ENCODE assay signal across 20 mouse cellular contexts in genomic region chr3:51200311-51200710, GRCm38 (mm10). TPM values are rescaled to one million over a fixed set of nuclear protein-coding genes. Genes with fewer than 3 reads are reported as not detected.
DNase-seq lines count a peak whose midpoint lies in the region; ATAC-seq lines count a peak whose summit lies in the region.
"Had no signal": no experiment of that assay in that cellular context is flagged by ENCODE, and none has a peak within 500 bp of the region (broad histone marks: within the 10 kb centered on the region; RNA-seq: fewer than 3 reads in every experiment).

No protein-coding gene starts in this region.

- H3K9me3 ChIP-seq in kidney, embryonic 14.5 days (ENCODE audit: control insufficient read depth, low read length): peaks cover 2% of the 10 kb centered on the region; the same call in 1 of the 2 replicates
- H3K9me3 ChIP-seq: embryonic facial prominence, embryonic 15.5 days; forebrain, embryonic 15.5 days; heart, embryonic 10.5 days; hindbrain, embryonic 15.5 days had no signal

- no peak overlapping the region for H3K9ac ChIP-seq in kidney, embryonic 14.5 days (ENCODE audit: low read depth, low read length)
- H3K9ac ChIP-seq: embryonic facial prominence, embryonic 15.5 days; forebrain, embryonic 15.5 days; hindbrain, embryonic 15.5 days; liver, embryonic 13.5 days had no signal

- DNase-seq in adrenal gland, postnatal 10 days: peak; percentile 37
- no peak for DNase-seq in adrenal gland, postnatal 36 days
- DNase-seq in kidney, postnatal 10 days: peak; percentile 40
- peak; percentile 60 for DNase-seq in urinary bladder, postnatal 14 days (ENCODE audit: low spot score)
- DNase-seq in urinary bladder, postnatal 10 days (ENCODE audit: low spot score): no peak
- no peak for DNase-seq in layer of hippocampus, adult 9-11 months
- DNase-seq: adrenal gland, postnatal 25 days; cerebellum, adult 11 months; cerebellum, adult 9-11 months; gastrocnemius, postnatal 10 days; liver, embryonic 13.5 days; midbrain, embryonic 14.5 days; right cerebral cortex, postnatal 14 days; spleen, adult 18-20 months; thymus, postnatal 14 days had no signal

- H3K4me3 ChIP-seq in kidney, embryonic 14.5 days (ENCODE audit: low read length): no peak overlapping the region
- H3K4me3 ChIP-seq: embryonic facial prominence, embryonic 15.5 days; forebrain, embryonic 15.5 days; heart, embryonic 10.5 days; hindbrain, embryonic 15.5 days; liver, embryonic 13.5 days had no signal

- no peaks in the 10 kb centered on the region for H3K27me3 ChIP-seq in kidney, embryonic 14.5 days (ENCODE audit: control insufficient read depth, insufficient read depth, low read length)
- H3K27me3 ChIP-seq: embryonic facial prominence, embryonic 15.5 days; forebrain, embryonic 15.5 days; hindbrain, embryonic 15.5 days had no signal

- H3K4me1 ChIP-seq in kidney, embryonic 14.5 days (ENCODE audit: control insufficient read depth, insufficient read depth, low read length): no peaks in the 10 kb centered on the region
- H3K4me1 ChIP-seq: forebrain, embryonic 15.5 days had no signal

- 84% methylated on average over 4 of the region's 4 CpGs for WGBS in kidney, embryonic 14.5 days

- no peak overlapping the region for H3K4me2 ChIP-seq in kidney, embryonic 14.5 days (replicated peaks; ENCODE audit: low read depth, low read length)
- H3K4me2 ChIP-seq: embryonic facial prominence, embryonic 15.5 days; forebrain, embryonic 15.5 days; hindbrain, embryonic 15.5 days; liver, embryonic 13.5 days had no signal

- H3K27ac ChIP-seq in kidney, embryonic 14.5 days (ENCODE audit: low read depth, low read length): no peak overlapping the region
- H3K27ac ChIP-seq: embryonic facial prominence, embryonic 15.5 days; forebrain, embryonic 15.5 days; heart, embryonic 10.5 days; hindbrain, embryonic 15.5 days; liver, embryonic 13.5 days had no signal

- no peak for ATAC-seq in kidney, embryonic 14.5 days (ENCODE audit: low FRiP score, low TSS enrichment)
- ATAC-seq: forebrain, embryonic 15.5 days had no signal

- H3K36me3 ChIP-seq in kidney, embryonic 14.5 days (ENCODE audit: control insufficient read depth, insufficient read depth, low read length): no peaks in the 10 kb centered on the region
- H3K36me3 ChIP-seq: embryonic facial prominence, embryonic 15.5 days; forebrain, embryonic 15.5 days; heart, embryonic 10.5 days; hindbrain, embryonic 15.5 days; liver, embryonic 13.5 days had no signal

RNA-seq across cellular contexts. Expression of gene Noct, which starts 23.9 kb away (rescaled TPM):
- total RNA-seq in adrenal gland, postnatal 10 days (2021): 10 to 100 TPM; 24.7 to 60.6 TPM
- total RNA-seq in adrenal gland, postnatal 36 days (2021): 10 to 100 TPM; 18.4 to 31.1 TPM
- polyA plus RNA-seq in kidney, embryonic 14.5 days (2014; fragmentation: Nextera tagmentation; extraction: Ambion mirVana): 8.0 and 10.4 TPM in 2 replicates

Comparison
In these comparisons a context has a peak if more than half of its experiments do, and no peak if none do; other contexts are left out.
1. DNase-seq: peak in adrenal gland, postnatal 10 days (single experiment), kidney, postnatal 10 days (single experiment) and urinary bladder, postnatal 14 days (single experiment); none in adrenal gland, postnatal 36 days (0 of 2), urinary bladder, postnatal 10 days (single experiment) and layer of hippocampus, adult 9-11 months (single experiment).